In the genomic region with DNA sequence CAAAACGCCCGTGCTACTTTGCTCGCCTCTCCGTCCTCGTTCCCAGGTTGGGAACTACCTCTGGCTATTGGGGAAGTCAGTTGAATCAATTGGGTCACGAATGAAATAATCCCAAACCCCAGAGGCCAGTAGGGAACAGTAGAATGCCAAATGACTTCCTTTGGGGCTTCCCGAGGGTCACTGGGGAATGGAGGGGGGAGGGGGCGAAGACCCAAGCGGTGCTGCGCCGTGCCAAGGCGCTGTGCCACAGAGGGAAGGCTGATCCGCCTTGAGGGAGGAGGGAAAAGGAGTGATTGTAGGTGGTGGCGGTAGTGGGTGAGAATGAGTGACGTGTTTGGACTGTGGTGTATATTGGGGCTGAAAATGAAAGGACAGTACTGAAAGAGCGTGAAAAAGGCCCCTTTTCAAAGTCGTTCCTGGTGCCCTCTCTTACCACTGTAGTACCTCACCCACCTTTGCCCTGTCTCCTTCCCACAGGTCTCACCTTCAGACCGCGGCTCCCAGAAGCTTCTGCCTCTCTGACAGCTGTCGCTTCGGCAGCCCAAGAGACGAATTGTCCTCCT, we compare ENCODE assay signal across 8 mouse cellular contexts. TPM values are rescaled to one million over a fixed set of nuclear protein-coding genes. Genes with fewer than 3 reads are reported as not detected.
DNase-seq lines count a peak whose midpoint lies in the region; ATAC-seq lines count a peak whose summit lies in the region.

No protein-coding gene starts in this region.

- no peaks in the 10 kb centered on the region for H3K9me3 ChIP-seq in heart, embryonic 16.5 days (replicated peaks; ENCODE audit: control insufficient read depth, low read length)
- H3K9me3 ChIP-seq in limb, embryonic 10.5 days (replicated peaks) = no peaks in the 10 kb centered on the region
- H3K9me3 ChIP-seq in stomach, embryonic 15.5 days = no peaks in the 10 kb centered on the region

- DNase-seq in urinary bladder, adult 2 months (ENCODE audit: low spot score) = peak; percentile 49
- DNase-seq in urinary bladder, postnatal 10 days (ENCODE audit: low spot score) = no peak
- DNase-seq in limb, embryonic 10.5 days (ENCODE audit: low spot score) = peak; percentile 60
- no peak for DNase-seq in B cell, adult 2 months
- DNase-seq in cerebellum, adult 11 months = no peak
- no peak for DNase-seq in cerebellum, postnatal 25 days

- no peak for ATAC-seq in heart, embryonic 16.5 days (replicated peaks; ENCODE audit: extremely low read depth, insufficient read depth, low FRiP score)
- ATAC-seq in stomach, embryonic 15.5 days (ENCODE audit: insufficient read depth, low FRiP score, low read depth) = no peak; the same call in 1 of the 2 replicates

- no peaks in the 10 kb centered on the region for H3K36me3 ChIP-seq in heart, embryonic 16.5 days (ENCODE audit: control insufficient read depth, insufficient read depth)
- H3K36me3 ChIP-seq in limb, embryonic 10.5 days = 0 out of 2 replicates have a peak, but pooled peaks cover 7% of the 10 kb centered on the region
- H3K36me3 ChIP-seq in stomach, embryonic 15.5 days = no peaks in the 10 kb centered on the region

- peaks cover 97% of the 10 kb centered on the region for H3K27me3 ChIP-seq in heart, embryonic 16.5 days (ENCODE audit: control insufficient read depth, insufficient read depth, low read length)
- H3K27me3 ChIP-seq in limb, embryonic 10.5 days (ENCODE audit: low read depth, poor library complexity, severe bottlenecking) = peaks cover 45% of the 10 kb centered on the region
- H3K27me3 ChIP-seq in stomach, embryonic 15.5 days (replicated peaks) = peaks cover 85% of the 10 kb centered on the region

- H3K4me1 ChIP-seq in heart, embryonic 16.5 days (ENCODE audit: control insufficient read depth, insufficient read depth, low read length) = peaks cover 13% of the 10 kb centered on the region
- H3K4me1 ChIP-seq in limb, embryonic 10.5 days = peaks cover 85% of the 10 kb centered on the region
- peaks cover 28% of the 10 kb centered on the region for H3K4me1 ChIP-seq in stomach, embryonic 15.5 days

- H3K27ac ChIP-seq in heart, embryonic 16.5 days (ENCODE audit: low read length) = no peak overlapping the region
- peak overlapping the region; percentile 99 for H3K27ac ChIP-seq in limb, embryonic 10.5 days
- H3K27ac ChIP-seq in stomach, embryonic 15.5 days = peak overlapping the region; percentile 70

- WGBS in heart, embryonic 16.5 days = 3% methylated on average over 22 of the region's 22 CpGs
- WGBS in limb, embryonic 10.5 days = 1% methylated on average over 22 of the region's 22 CpGs
- WGBS in stomach, embryonic 15.5 days = 6% methylated on average over 22 of the region's 22 CpGs

- H3K9ac ChIP-seq in heart, embryonic 16.5 days (ENCODE audit: low read length) = no peak overlapping the region
- peak overlapping the region; percentile 35 for H3K9ac ChIP-seq in stomach, embryonic 15.5 days

- peak overlapping the region; percentile 49 for H3K4me2 ChIP-seq in heart, embryonic 16.5 days (ENCODE audit: low read depth, low read length)
- H3K4me2 ChIP-seq in stomach, embryonic 15.5 days = peak overlapping the region; percentile 50

- H3K4me3 ChIP-seq in heart, embryonic 16.5 days (ENCODE audit: low read length) = peak overlapping the region; percentile 39
- peak overlapping the region; percentile 90 for H3K4me3 ChIP-seq in limb, embryonic 10.5 days
- peak overlapping the region; percentile 43 for H3K4me3 ChIP-seq in stomach, embryonic 15.5 days (replicated peaks)

RNA-seq across cellular contexts. Expression of gene Hoxa3, which starts 0.5 kb away (rescaled TPM):
- 3.7 and 6.0 TPM in 2 replicates for polyA plus RNA-seq in urinary bladder, adult 2 months (2012; rRNA removed)
- 0.89 and 1.3 TPM in 2 replicates for polyA plus RNA-seq in heart, embryonic 16.5 days (2015; fragmentation: Nextera tagmentation; extraction: Ambion mirVana)
- 7.0 and 7.9 TPM in 2 replicates for polyA plus RNA-seq in limb, embryonic 10.5 days (2016; fragmentation: Nextera tagmentation; extraction: Ambion mirVana)
- polyA plus RNA-seq in stomach, embryonic 15.5 days (2015; fragmentation: Nextera tagmentation; extraction: Ambion mirVana) = 8.0 and 9.6 TPM in 2 replicates

RNA-seq across cellular contexts. Expression of gene Gm28308, which starts 0.5 kb away (rescaled TPM):
- polyA plus RNA-seq in urinary bladder, adult 2 months (2012; rRNA removed) = 0.88 and 1.2 TPM in 2 replicates
- not detected in 2 replicates for polyA plus RNA-seq in heart, embryonic 16.5 days (2015; fragmentation: Nextera tagmentation; extraction: Ambion mirVana)
- 0.79 and 1.2 TPM in 2 replicates for polyA plus RNA-seq in limb, embryonic 10.5 days (2016; fragmentation: Nextera tagmentation; extraction: Ambion mirVana)
- not detected in 2 replicates for polyA plus RNA-seq in stomach, embryonic 15.5 days (2015; fragmentation: Nextera tagmentation; extraction: Ambion mirVana)

RNA-seq across cellular contexts. Expression of gene Hoxa6, which starts 4.1 kb away (rescaled TPM):
- 1.7 and 3.4 TPM in 2 replicates for polyA plus RNA-seq in urinary bladder, adult 2 months (2012; rRNA removed)
- not detected in 2 replicates for polyA plus RNA-seq in heart, embryonic 16.5 days (2015; fragmentation: Nextera tagmentation; extraction: Ambion mirVana)
- polyA plus RNA-seq in limb, embryonic 10.5 days (2016; fragmentation: Nextera tagmentation; extraction: Ambion mirVana) = 3.5 and 4.1 TPM in 2 replicates
- polyA plus RNA-seq in stomach, embryonic 15.5 days (2015; fragmentation: Nextera tagmentation; extraction: Ambion mirVana) = 1.7 and 1.9 TPM in 2 replicates

RNA-seq across cellular contexts. Expression of gene Hoxa5, which starts 8.2 kb away (rescaled TPM):
- polyA plus RNA-seq in urinary bladder, adult 2 months (2012; rRNA removed) = 6.1 and 7.2 TPM in 2 replicates
- polyA plus RNA-seq in heart, embryonic 16.5 days (2015; fragmentation: Nextera tagmentation; extraction: Ambion mirVana) = 1.3 and 3.3 TPM in 2 replicates
- polyA plus RNA-seq in limb, embryonic 10.5 days (2016; fragmentation: Nextera tagmentation; extraction: Ambion mirVana) = 9.8 and 10.4 TPM in 2 replicates
- 19.8 and 20.2 TPM in 2 replicates for polyA plus RNA-seq in stomach, embryonic 15.5 days (2015; fragmentation: Nextera tagmentation; extraction: Ambion mirVana)

RNA-seq across cellular contexts. Expression of gene Hoxa7, which starts 9.0 kb away (rescaled TPM):
- 27.6 and 28.6 TPM in 2 replicates for polyA plus RNA-seq in urinary bladder, adult 2 months (2012; rRNA removed)
- 0.35 and 0.38 TPM in 2 replicates for polyA plus RNA-seq in heart, embryonic 16.5 days (2015; fragmentation: Nextera tagmentation; extraction: Ambion mirVana)
- 24.7 and 24.8 TPM in 2 replicates for polyA plus RNA-seq in limb, embryonic 10.5 days (2016; fragmentation: Nextera tagmentation; extraction: Ambion mirVana)
- 7.6 and 12.1 TPM in 2 replicates for polyA plus RNA-seq in stomach, embryonic 15.5 days (2015; fragmentation: Nextera tagmentation; extraction: Ambion mirVana)

Comparison
In these comparisons a context has a peak if more than half of its experiments do, and no peak if none do; other contexts are left out.
1. DNase-seq: peak in urinary bladder, adult 2 months (single experiment) and limb, embryonic 10.5 days (single experiment); none in urinary bladder, postnatal 10 days (single experiment), B cell, adult 2 months (0 of 2), cerebellum, adult 11 months (single experiment) and cerebellum, postnatal 25 days (0 of 2).
2. H3K4me3 ChIP-seq: peak in every context shown above with its lines; median percentile 90 in limb, embryonic 10.5 days; 43 in stomach, embryonic 15.5 days; 39 in heart, embryonic 16.5 days.